Mouse (Mus musculus) C2C12 (cell line): ENCODE measurements around the gene Mbnl1.

Experiments
- CTCF ChIP-seq: IDR thresholded peaks from one replicate; pipeline ENCODE4 v1.5.1; 2011; ENCODE audit not compliant: control insufficient read depth, insufficient read depth, insufficient read length
- MYOD1 ChIP-seq: IDR thresholded peaks from one replicate; pipeline ENCODE4 v1.6.1; 2011; ENCODE audit warnings: low read depth; ENCODE audit not compliant: control insufficient read depth, insufficient read length
- MYOG ChIP-seq: IDR thresholded peaks from one replicate; pipeline ENCODE4 v1.6.1; 2011; ENCODE audit not compliant: control insufficient read depth, insufficient read length; ENCODE audit errors: extremely low read depth
- USF1 ChIP-seq: IDR thresholded peaks from one replicate; pipeline ENCODE4 v1.6.1; 2011; ENCODE audit warnings: low read depth, mild to moderate bottlenecking, control low read depth, moderate library complexity

DNA sequence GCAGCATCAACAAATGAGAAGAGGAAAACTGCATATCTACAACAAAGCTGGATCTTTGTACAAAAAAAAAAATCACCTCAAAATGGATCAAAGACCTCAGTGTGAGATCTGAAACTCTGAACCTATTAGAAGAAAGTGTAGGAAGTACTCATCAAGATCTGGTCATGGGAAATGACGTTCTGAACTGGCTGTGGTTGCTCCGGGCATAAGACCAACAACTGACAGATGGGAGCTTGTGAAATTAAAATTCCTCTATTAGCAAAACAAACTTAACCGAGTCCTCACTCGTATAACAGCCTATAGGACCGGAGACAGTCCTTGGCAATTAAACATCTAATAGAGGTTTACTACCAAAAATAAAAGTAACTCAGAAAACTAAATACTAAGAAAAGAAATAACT, 166.5 kb downstream of the Mbnl1 start:
- TF ChIP-seq CTCF (no peak), MYOD1 (no peak), USF1 (no peak), MYOG (no peak)
